Mouse (Mus musculus) ES-E14 (cell line): ENCODE results near the gene Ank3. TPM values are rescaled to one million over a fixed set of nuclear protein-coding genes. Genes with fewer than 3 reads are reported as not detected.
A peak's percentile ranks its signal among the peaks of the same experiment; 100 is the strongest.

Source experiments
- DNase-seq: peaks from one replicate; pipeline ENCODE4 v3.0.0-alpha.2; 2013; ENCODE audit warnings: low read depth, low spot score
- H3K27ac ChIP-seq: 2 replicates; pipeline ENCODE4 v1.5.1; 2012; ENCODE audit warnings: low read depth, mild to moderate bottlenecking, low read length, moderate library complexity, mixed read lengths; ENCODE audit not compliant: poor library complexity, insufficient read depth, severe bottlenecking
- H3K36me3 ChIP-seq: 2 replicates; pipeline ENCODE4 v1.6.1; 2012; ENCODE audit warnings: mild to moderate bottlenecking, low read length, moderate library complexity, mixed read lengths; ENCODE audit not compliant: control insufficient read depth, poor library complexity, insufficient read depth, severe bottlenecking
- H3K4me1 ChIP-seq, 2 experiments: fragments of 150-350 bp in 1 of 2; sonication (generic) in 1 of 2; 2 replicates each; pipeline ENCODE4 v1.6.1; 2012; ENCODE audit warnings: low read length in 2 of 2, mild to moderate bottlenecking in 1 of 2, mixed read lengths in 1 of 2; ENCODE audit not compliant: control insufficient read depth in 2 of 2, insufficient read depth in 2 of 2, poor library complexity in 1 of 2
- H3K4me3 ChIP-seq, 2 experiments: fragments of 150-350 bp in 1 of 2; sonication (generic) in 1 of 2; 2 replicates each; pipeline ENCODE4 v1.5.1; 2012; ENCODE audit warnings: low read length in 2 of 2, low read depth in 1 of 2, mild to moderate bottlenecking in 1 of 2, mixed read lengths in 1 of 2; ENCODE audit not compliant: insufficient read depth in 1 of 2, poor library complexity in 1 of 2, severe bottlenecking in 1 of 2
- H3K9ac ChIP-seq: 2 replicates; pipeline ENCODE4 v1.6.1; 2012; ENCODE audit warnings: low read depth, mild to moderate bottlenecking, low read length, mixed read lengths; ENCODE audit not compliant: poor library complexity, insufficient read depth, severe bottlenecking
- H3K9me3 ChIP-seq: fragments of 150-350 bp; sonication (generic); 2 replicates; pipeline ENCODE4 v1.6.1; 2012; ENCODE audit warnings: low read depth, mild to moderate bottlenecking, low read length; ENCODE audit not compliant: control insufficient read depth, insufficient read depth
- CHD2 ChIP-seq: IDR thresholded peaks from 2 replicates; pipeline ENCODE4 v1.6.1; 2014; ENCODE audit warnings: mild to moderate bottlenecking, low read depth, low read length, inconsistent platforms
- HCFC1 ChIP-seq: IDR thresholded peaks from 2 replicates; pipeline ENCODE4 v1.6.1; 2012; ENCODE audit warnings: low read length, inconsistent platforms, borderline replicate concordance; ENCODE audit not compliant: insufficient read depth
- MAFK ChIP-seq: IDR thresholded peaks from 2 replicates; pipeline ENCODE4 v1.6.1; 2014; ENCODE audit warnings: mild to moderate bottlenecking, low read depth, low read length, inconsistent platforms; ENCODE audit not compliant: insufficient read depth
- ZC3H11A ChIP-seq: IDR thresholded peaks from 2 replicates; pipeline ENCODE4 v1.6.1; 2012; ENCODE audit warnings: low read depth, mild to moderate bottlenecking, inconsistent platforms, low read length, borderline replicate concordance
- ZNF384 ChIP-seq: IDR thresholded peaks from 2 replicates; pipeline ENCODE4 v1.6.1; 2012; ENCODE audit warnings: low read depth, low read length, inconsistent platforms
- in situ Hi-C, 2 experiments: fragments of 600-800 bp; cut with MboI; formaldehyde crosslinking; loops; one replicate each; pipeline ENCODE4 v1.15.1; 2025; ENCODE audit warnings: low sequenced_read_pairs in 2 of 2, inconsistent platforms in 1 of 2; ENCODE audit not compliant: unreplicated experiment in 2 of 2
- total RNA-seq: library from RNA; depleted of rRNA; stranded (reverse); fragments of 300-350 nt; gene quantifications from 2 replicates; pipeline ENCODE4 v1.2.3, GENCODE M21; 2012

The Ank3 gene
- total RNA-seq, 1 experiment: 6.5 TPM

DNA sequence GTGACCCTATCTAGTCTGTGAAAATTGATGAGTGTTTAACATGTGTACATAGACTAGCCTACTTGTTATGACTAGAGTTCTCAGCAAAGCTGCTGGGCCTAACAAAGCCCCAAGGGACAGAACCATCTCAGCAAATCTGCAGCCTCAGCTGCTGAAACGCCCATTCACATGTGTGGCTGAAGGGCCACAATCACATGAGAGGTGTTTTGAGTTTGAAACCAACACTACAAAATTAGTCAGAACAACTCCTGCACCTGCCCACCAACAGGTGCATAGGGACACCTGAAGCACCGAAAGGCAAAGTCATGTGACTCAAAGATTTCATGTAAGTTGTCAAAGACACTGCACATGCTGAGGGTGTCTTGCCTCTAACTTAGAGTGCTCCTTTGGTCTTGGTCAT lies 656.7 kb downstream of the Ank3 start:
- Histone ChIP-seq H3K9me3 (no peaks in the 10 kb centered on the region), H3K4me3 (no peak overlapping the region), H3K36me3 (no peaks in the 10 kb centered on the region), H3K27ac (no peak overlapping the region), H3K9ac (no peak overlapping the region), H3K4me1 (no peaks in the 10 kb centered on the region)
- in situ Hi-C loops: no loop called here
- TF ChIP-seq MAFK (no peak), ZC3H11A (no peak)
- DNase-seq: no peak

DNA sequence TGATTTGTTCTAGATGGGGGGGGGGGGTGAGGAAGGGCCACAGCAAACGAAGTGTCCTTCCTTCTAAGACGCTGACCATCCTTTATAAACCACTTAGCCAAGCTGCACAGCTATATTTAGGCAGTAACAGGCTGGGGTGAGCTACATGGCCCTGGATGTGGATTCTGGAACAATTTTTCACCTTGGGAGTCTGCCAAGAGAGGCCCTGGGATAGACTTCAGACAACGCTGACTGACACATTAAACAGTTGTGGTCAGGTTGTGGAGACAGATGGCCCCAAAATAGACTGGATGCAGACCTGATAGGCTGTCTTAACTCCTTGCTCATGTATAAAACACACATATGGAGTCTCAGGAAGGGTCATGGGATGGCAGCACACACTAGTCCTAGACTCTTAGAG lies 658.5 kb downstream of the Ank3 start:
- H3K9ac ChIP-seq: no peak overlapping the region
- DNase-seq: no peak
- H3K4me1 ChIP-seq: peaks cover 0 to 2% of the 10 kb centered on the region in 2 experiments; a peak in 1 of 4 replicates
- H3K36me3 ChIP-seq: no peaks in the 10 kb centered on the region
- TF ChIP-seq CHD2 (no peak), ZNF384 (no peak), HCFC1 (no peak), MAFK (no peak), ZC3H11A (no peak)
- no peak overlapping the region for H3K27ac ChIP-seq
- no peaks in the 10 kb centered on the region for H3K9me3 ChIP-seq
- in situ Hi-C loops: no loop called here
- no peak overlapping the region for H3K4me3 ChIP-seq

DNA sequence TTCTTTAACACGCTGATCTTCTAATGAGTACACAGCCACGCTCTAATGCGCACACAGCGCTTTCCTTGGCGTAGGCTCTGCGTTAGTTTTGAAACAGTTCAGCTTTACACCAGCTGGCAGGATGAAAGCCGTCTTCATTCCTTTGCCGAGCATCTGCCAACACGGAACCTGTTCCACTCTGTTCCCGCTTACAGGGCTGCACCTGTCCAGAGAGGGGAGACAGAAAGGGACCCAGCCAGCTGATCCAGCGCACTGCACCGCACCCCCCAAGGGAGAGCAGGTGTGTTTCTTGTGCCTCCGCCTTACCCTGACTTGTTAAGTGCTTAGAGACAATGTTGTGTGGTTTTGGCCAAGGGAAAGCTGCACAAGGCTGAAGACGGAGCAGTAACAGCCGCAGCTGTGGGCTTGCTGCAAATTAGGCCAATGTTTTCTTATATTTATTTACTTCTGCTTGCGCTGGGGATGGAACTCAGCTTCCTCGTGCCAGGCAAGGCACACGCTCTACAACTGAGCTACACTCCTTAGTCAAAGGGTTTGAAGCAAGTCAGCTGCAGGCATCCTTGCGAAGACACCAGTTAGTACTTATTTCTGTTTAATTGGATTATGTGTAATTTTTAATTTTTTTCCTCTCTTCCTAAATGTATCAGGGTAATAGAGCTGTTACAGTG lies 661.6 kb downstream of the Ank3 start:
- DNase-seq: no peak
- no peak overlapping the region for H3K9ac ChIP-seq
- H3K4me3 ChIP-seq: peak overlapping the region; percentile 9 to 22; a peak in 3 of 4 replicates
- in situ Hi-C loops: no loop called here
- H3K36me3 ChIP-seq: no peaks in the 10 kb centered on the region
- no peaks in the 10 kb centered on the region for H3K9me3 ChIP-seq
- no peak overlapping the region for H3K27ac ChIP-seq
- peaks cover 0 to 2% of the 10 kb centered on the region in 2 experiments; a peak in 1 of 4 replicates for H3K4me1 ChIP-seq
- no peak for TF ChIP-seq HCFC1
- no peak for TF ChIP-seq ZNF384
- TF ChIP-seq MAFK: no peak
- TF ChIP-seq CHD2: no peak
- TF ChIP-seq ZC3H11A: no peak

DNA sequence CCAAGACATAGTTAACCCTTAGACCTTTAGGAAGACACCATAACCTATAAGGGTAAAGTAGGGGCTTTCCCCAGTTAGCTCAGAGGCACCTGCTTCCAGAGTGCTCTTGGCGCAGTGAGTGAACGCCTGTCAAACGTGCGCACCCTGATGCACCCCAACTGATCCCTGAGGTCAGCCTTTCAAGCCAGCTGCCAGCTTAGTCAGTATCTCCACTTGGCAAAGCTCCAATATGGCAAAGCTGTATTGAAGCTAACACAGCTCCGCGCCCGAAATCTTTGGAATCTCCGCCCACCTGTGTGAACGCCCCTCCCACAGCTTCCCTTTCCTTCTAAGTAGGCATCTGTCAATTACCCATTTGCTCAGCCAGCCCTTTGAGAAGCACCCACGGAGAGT lies 662.1 kb downstream of the Ank3 start:
- Histone ChIP-seq H3K9me3 (no peaks in the 10 kb centered on the region), H3K27ac (no peak overlapping the region; the same call in 1 of the 2 replicates), H3K4me1 (peaks cover 0 to 2% of the 10 kb centered on the region in 2 experiments; a peak in 1 of 4 replicates), H3K36me3 (no peaks in the 10 kb centered on the region), H3K9ac (no peak overlapping the region), H3K4me3 (peak overlapping the region in 1 of 2 experiments; percentile 16; a peak in 1 of 4 replicates)
- DNase-seq: no peak
- no peak for TF ChIP-seq MAFK
- TF ChIP-seq CHD2: no peak
- no peak for TF ChIP-seq HCFC1
- TF ChIP-seq ZNF384: no peak
- in situ Hi-C loops: no loop called here
